Mouse (Mus musculus): Measurements from ENCODE around the gene Dnajc9.

Gene Dnajc9

DNA sequence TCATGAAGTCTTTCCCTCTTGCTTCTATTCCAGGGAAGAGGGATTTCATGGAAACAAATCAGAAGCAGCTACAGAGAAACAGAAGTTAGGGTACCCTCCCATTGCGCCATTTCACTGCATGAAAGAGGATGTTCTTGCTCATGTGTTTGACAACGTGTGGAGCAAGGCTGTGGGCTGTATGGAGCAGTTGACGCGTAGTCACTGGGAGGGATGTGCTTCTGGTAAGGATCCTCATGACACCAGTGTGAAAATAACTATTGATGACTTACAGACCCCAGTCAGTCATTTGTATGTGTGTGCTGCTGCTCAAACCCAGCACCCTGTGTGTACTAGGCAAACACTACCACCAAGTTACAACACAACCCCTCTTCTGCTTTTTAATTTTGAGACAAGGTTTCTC, 25.5 kb downstream of the Dnajc9 start:
- in situ Hi-C loops (cut with MboI, MseI): no loop called here

DNA sequence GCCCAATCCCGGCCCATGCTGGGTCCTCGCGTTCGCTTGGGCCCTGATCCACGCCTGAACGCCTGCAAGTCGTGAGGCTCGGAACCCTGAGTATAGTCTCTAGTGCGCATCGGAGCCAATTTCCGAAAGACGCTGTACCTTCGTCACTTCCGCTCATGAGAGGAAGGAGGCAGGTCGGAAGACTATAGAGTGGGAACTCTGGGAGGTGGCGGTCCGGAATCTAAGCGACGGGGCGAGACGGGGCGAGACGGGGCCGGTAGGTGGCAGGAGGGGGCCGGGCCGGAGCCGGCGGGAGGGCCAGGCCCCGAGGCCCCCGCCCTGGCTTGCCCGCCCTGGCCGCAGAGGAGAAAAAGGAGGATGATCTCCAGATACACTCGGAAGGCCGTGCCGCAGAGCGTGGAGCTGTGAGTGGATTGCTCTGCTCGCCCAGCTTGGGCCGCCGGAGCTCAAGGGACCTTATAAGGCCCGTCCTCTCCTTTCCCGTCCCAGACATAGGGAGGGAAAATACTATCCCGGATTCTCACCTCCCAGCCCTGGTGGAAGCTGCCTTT, 40.6 kb downstream of the Dnajc9 start, which contains the start of the genes Ecd and Fam149b:
Gene Ecd, minus strand, starts transcription at position 131 of the 551 bp plus-strand sequence.
Gene Fam149b, plus strand, starts transcription at position 172 of the 551 bp plus-strand sequence.
- in situ Hi-C loops (cut with MboI, MseI): loop anchor here (5.0 kb wide), 1 partner anchor 39 kb away; the partner anchor contains the start of gene Dnajc9

DNA sequence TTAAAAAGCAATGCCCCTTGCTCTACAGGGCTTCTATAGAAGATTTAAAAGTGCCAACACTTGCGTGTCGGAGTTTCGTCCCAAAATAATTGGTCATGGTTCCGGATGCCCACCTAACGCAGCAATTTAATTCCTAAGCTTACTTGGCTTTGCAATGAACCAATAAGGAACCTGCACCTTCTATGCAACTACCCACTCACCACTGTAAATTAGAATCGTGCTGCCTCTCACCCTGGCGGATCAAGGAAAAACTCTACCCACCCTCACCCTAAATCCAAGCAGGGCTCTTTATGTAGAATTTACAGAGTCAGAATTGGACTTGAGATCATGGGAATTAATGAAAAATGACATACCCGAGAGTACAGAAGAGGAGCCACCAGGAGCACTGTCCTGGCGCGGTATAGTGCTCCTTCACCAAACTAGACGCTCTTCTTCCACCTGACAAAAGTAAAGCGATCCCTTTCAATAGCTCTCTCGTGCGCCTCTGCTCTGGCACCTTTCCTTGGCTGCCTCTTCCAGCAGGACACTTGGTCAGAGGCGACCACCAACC, 41.2 kb downstream of the Dnajc9 start:
- in situ Hi-C loops (cut with MboI, MseI): loop anchor here (5.0 kb wide), 1 partner anchor 40 kb away; the partner anchor contains the start of gene Dnajc9

DNA sequence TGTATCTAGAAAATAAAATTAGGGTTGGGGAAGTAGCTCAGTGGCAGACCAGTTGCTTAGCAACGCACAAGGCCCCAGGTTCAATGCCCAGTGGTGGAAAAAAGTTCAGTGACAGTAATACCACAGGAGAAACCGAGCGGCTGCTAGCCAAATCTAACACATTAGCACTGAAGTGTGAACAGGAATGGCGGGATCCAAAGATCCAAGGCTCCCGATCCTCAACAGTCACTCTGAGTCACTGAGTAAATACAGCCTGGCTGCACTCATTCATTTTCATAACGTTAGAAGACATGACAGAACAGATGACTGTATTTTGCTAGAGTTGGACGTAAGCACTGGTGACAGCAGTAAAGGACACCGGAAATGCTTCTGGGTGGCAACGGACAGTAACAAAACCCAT, 42.8 kb downstream of the Dnajc9 start:
- in situ Hi-C loops (cut with MboI, MseI): loop anchor here (5.0 kb wide), 1 partner anchor 41 kb away; the partner anchor contains the start of gene Dnajc9

DNA sequence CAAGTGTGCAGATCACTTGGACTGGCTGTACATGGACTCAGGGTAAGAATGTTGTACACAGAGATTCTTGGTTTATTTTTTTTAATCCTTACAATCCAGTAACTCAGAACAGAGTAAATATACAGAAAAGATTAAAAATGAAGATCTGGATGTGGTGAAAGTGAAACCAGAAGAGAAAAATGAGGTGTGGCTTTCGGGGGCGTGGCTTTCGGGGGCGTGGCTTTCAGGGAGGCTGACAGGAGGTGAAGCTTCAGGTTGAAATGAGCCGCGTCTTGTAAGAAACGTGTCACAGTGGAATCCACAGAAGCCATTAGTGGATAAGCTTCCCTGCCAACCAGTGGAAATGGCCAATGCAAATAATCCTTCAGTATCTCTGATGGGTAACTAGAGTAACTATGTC, 47.8 kb downstream of the Dnajc9 start:
- in situ Hi-C loops (cut with MboI, MseI): no loop called here

DNA sequence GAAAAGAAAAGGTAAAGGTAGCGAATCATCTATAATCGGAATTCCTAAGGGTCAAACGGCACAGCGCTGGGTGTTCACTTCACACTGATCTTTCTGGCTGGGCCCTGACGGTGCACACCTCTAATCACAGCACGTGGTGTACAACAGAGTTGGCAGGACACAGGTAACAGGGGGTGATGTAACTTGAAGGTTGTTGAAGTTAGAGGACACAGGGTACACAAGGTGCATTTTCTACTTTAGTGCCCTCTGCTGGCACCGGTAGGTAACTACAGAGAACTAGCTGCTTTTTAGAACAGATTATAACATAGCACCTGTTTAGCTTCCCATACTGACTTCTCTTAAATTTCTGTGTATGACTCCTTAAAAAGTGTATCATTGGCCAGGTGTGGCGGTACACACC, 48.6 kb downstream of the Dnajc9 start:
- in situ Hi-C loops (cut with MboI, MseI): no loop called here

DNA sequence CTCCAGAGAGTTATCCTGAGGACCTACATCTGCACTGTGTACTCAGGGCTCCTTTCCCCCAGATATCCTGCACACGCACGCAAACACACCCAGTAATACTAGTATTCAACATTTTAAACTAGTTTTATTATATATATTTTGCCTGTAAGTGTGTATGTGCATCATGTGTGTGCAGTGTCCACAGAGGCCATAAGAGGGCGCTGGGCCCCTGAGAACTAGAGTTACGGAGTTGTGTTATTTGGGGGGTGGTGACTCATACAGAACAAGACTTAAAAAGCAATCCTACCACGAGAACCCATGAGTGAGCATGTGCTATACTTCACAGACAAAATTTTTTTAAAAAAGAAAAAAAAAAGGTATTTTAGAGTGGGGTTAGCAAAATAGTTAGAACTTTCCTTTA, 49.3 kb downstream of the Dnajc9 start:
- in situ Hi-C loops (cut with MboI, MseI): no loop called here

All from regulatory T cell (primary cell).